ENCODE assay signal across 13 mouse cellular contexts in the genomic region with DNA sequence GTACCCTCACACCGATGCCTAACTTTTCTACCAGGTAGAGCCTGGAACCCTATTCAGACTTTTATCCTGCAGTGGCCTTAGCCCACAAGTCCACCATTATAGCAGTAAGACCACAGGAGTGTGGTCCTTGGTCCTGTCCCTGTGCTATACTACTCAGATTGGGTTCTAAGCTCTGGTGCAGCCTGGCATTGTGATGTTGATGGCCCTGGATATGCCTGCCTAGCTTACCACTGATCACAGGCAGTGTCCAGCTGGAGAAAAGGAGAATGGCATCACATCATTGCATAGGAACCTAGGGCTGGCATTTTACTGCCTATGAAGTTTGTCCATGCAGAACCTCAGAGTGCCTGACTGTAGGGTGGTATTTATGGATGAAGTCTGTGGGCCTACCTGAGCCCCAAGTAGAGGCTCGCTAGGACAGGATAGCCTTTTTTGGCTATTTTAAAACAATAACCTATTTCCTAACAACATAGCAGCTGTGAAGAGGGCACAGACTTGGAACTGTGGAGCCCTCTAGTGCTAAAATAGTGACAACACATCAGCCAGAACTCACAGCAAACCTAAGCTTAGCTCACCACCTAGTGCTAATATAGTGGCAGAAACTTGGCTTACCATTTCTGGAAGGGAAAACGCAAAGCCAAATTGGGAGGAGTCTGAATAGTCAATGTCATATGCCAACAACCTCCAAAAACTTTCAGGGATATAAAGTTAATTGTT.
DNase-seq lines count a peak whose midpoint lies in the region; ATAC-seq and TF ChIP-seq lines count a peak whose summit lies in the region.
"Had no signal": no experiment of that assay in that cellular context is flagged by ENCODE, and none has a peak within 500 bp of the region (broad histone marks: within the 10 kb centered on the region; RNA-seq: fewer than 3 reads in every experiment).

No protein-coding gene starts in this region.

- no peaks in the 10 kb centered on the region for H3K4me1 ChIP-seq in forebrain, embryonic 11.5 days (replicated peaks; ENCODE audit: control insufficient read depth, insufficient read depth, low read length)
- no peaks in the 10 kb centered on the region for H3K4me1 ChIP-seq in forebrain, embryonic 15.5 days
- no peaks in the 10 kb centered on the region for H3K4me1 ChIP-seq in kidney, postnatal 0 days (replicated peaks; ENCODE audit: insufficient read depth, low read length)
- H3K4me1 ChIP-seq in kidney, embryonic 14.5 days (ENCODE audit: control insufficient read depth, insufficient read depth, low read length): no peaks in the 10 kb centered on the region
- H3K4me1 ChIP-seq: embryonic facial prominence, embryonic 13.5 days; heart, embryonic 12.5 days; limb, embryonic 13.5 days had no signal

- no peaks in the 10 kb centered on the region for H3K9me3 ChIP-seq in forebrain, embryonic 11.5 days (ENCODE audit: control insufficient read depth, low read length)
- no peaks in the 10 kb centered on the region for H3K9me3 ChIP-seq in forebrain, embryonic 15.5 days
- H3K9me3 ChIP-seq in kidney, postnatal 0 days (replicated peaks; ENCODE audit: low read length): no peaks in the 10 kb centered on the region; the same call in 1 of the 2 replicates
- no peaks in the 10 kb centered on the region; the same call in 1 of the 2 replicates for H3K9me3 ChIP-seq in kidney, embryonic 14.5 days (ENCODE audit: control insufficient read depth, low read length)
- H3K9me3 ChIP-seq: heart, embryonic 12.5 days had no signal

- H3K9ac ChIP-seq in forebrain, embryonic 11.5 days (ENCODE audit: low read length): no peak overlapping the region
- no peak overlapping the region for H3K9ac ChIP-seq in forebrain, embryonic 15.5 days (replicated peaks)
- no peak overlapping the region for H3K9ac ChIP-seq in kidney, postnatal 0 days (ENCODE audit: low read depth, low read length)
- H3K9ac ChIP-seq in kidney, embryonic 14.5 days (ENCODE audit: low read depth, low read length): no peak overlapping the region
- H3K9ac ChIP-seq: embryonic facial prominence, embryonic 13.5 days; heart, embryonic 12.5 days; limb, embryonic 13.5 days had no signal

- no peak for DNase-seq in forebrain, embryonic 11.5 days (ENCODE audit: low spot score)
- peak; percentile 21 for DNase-seq in kidney, postnatal 0 days (ENCODE audit: low spot score)
- peak; percentile 5 for DNase-seq in CD4-positive helper T cell, adult 2 months (ENCODE audit: low read depth, low spot score)
- peak; percentile 44 for DNase-seq in brain, adult 2 months (ENCODE audit: low read depth, low spot score)
- DNase-seq in neural tube, embryonic 10.5 days (ENCODE audit: extremely low spot score, low spot score): no peak
- DNase-seq in Muller cell, postnatal 12 days (ENCODE audit: inconsistent ontology term): no peak
- DNase-seq: thymus, postnatal 14 days had no signal

- H3K27me3 ChIP-seq in forebrain, embryonic 11.5 days (ENCODE audit: control insufficient read depth, insufficient read depth, low read length): no peaks in the 10 kb centered on the region
- H3K27me3 ChIP-seq in forebrain, embryonic 15.5 days: no peaks in the 10 kb centered on the region
- H3K27me3 ChIP-seq in kidney, postnatal 0 days (ENCODE audit: insufficient read depth, low read length): no peaks in the 10 kb centered on the region
- H3K27me3 ChIP-seq in kidney, embryonic 14.5 days (ENCODE audit: control insufficient read depth, insufficient read depth, low read length): no peaks in the 10 kb centered on the region
- H3K27me3 ChIP-seq: embryonic facial prominence, embryonic 13.5 days; heart, embryonic 12.5 days; limb, embryonic 13.5 days had no signal

- H3K36me3 ChIP-seq in forebrain, embryonic 11.5 days (ENCODE audit: control insufficient read depth, insufficient read depth, low read length): no peaks in the 10 kb centered on the region
- H3K36me3 ChIP-seq in forebrain, embryonic 15.5 days: no peaks in the 10 kb centered on the region
- no peaks in the 10 kb centered on the region for H3K36me3 ChIP-seq in kidney, postnatal 0 days (ENCODE audit: insufficient read depth, low read length)
- H3K36me3 ChIP-seq in kidney, embryonic 14.5 days (ENCODE audit: control insufficient read depth, insufficient read depth, low read length): no peaks in the 10 kb centered on the region
- H3K36me3 ChIP-seq: embryonic facial prominence, embryonic 13.5 days; heart, embryonic 12.5 days; limb, embryonic 13.5 days had no signal

- TF ChIP-seq CTCF in kidney, postnatal 0 days (IDR thresholded peaks at IDR 0.05; ENCODE audit: low read depth): peak; percentile 62

- WGBS in forebrain, embryonic 11.5 days: 69% methylated on average over 3 of the region's 3 CpGs
- WGBS in forebrain, embryonic 15.5 days: 68% methylated on average over 3 of the region's 3 CpGs
- 72% methylated on average over 3 of the region's 3 CpGs for WGBS in kidney, postnatal 0 days
- WGBS in kidney, embryonic 14.5 days: 81% methylated on average over 3 of the region's 3 CpGs

- ATAC-seq in forebrain, embryonic 11.5 days (replicated peaks; ENCODE audit: low FRiP score): 0 out of 2 replicates have a peak, but pooled peaks have one; percentile 15
- no peak for ATAC-seq in forebrain, embryonic 15.5 days (replicated peaks)
- no peak for ATAC-seq in kidney, postnatal 0 days (replicated peaks; ENCODE audit: low FRiP score, low read depth)
- ATAC-seq in kidney, embryonic 14.5 days (ENCODE audit: low FRiP score, low TSS enrichment): no peak

- H3K4me3 ChIP-seq in forebrain, embryonic 11.5 days (ENCODE audit: low read depth, low read length): no peak overlapping the region
- no peak overlapping the region for H3K4me3 ChIP-seq in forebrain, embryonic 15.5 days
- H3K4me3 ChIP-seq in kidney, postnatal 0 days (replicated peaks; ENCODE audit: low read depth, low read length): no peak overlapping the region
- H3K4me3 ChIP-seq in kidney, embryonic 14.5 days (ENCODE audit: low read length): no peak overlapping the region
- H3K4me3 ChIP-seq: embryonic facial prominence, embryonic 13.5 days; heart, embryonic 12.5 days; limb, embryonic 13.5 days had no signal

- H3K27ac ChIP-seq in forebrain, embryonic 11.5 days (ENCODE audit: low read depth, low read length): no peak overlapping the region
- no peak overlapping the region for H3K27ac ChIP-seq in forebrain, embryonic 15.5 days (replicated peaks)
- no peak overlapping the region for H3K27ac ChIP-seq in kidney, postnatal 0 days
- no peak overlapping the region for H3K27ac ChIP-seq in kidney, embryonic 14.5 days (ENCODE audit: low read depth, low read length)
- H3K27ac ChIP-seq: embryonic facial prominence, embryonic 13.5 days; limb, embryonic 13.5 days; macrophage had no signal

- no peak overlapping the region for H3K4me2 ChIP-seq in forebrain, embryonic 11.5 days (ENCODE audit: low read depth, low read length, severe bottlenecking)
- H3K4me2 ChIP-seq in forebrain, embryonic 15.5 days (replicated peaks): no peak overlapping the region
- H3K4me2 ChIP-seq in kidney, postnatal 0 days (ENCODE audit: low read length): no peak overlapping the region
- H3K4me2 ChIP-seq in kidney, embryonic 14.5 days (replicated peaks; ENCODE audit: low read depth, low read length): no peak overlapping the region
- H3K4me2 ChIP-seq: embryonic facial prominence, embryonic 13.5 days; heart, embryonic 12.5 days; limb, embryonic 13.5 days had no signal

Comparison
In these comparisons a context has a peak if more than half of its experiments do, and no peak if none do; other contexts are left out.
1. DNase-seq: peak in kidney, postnatal 0 days (single experiment), CD4-positive helper T cell, adult 2 months (single experiment) and brain, adult 2 months (single experiment); none in forebrain, embryonic 11.5 days (single experiment), neural tube, embryonic 10.5 days (single experiment) and Muller cell, postnatal 12 days (single experiment).